Mouse (Mus musculus) 416B (cell line): ENCODE measurements around the gene Mogs.

Experiments
- DNase-seq: peaks from one replicate; pipeline ENCODE4 v3.0.0; 2011; ENCODE audit warnings: low read depth

Gene Mogs

GRCm38 (mm10) chr6:83115011-83115671 is at the start of gene Mogs:
Mogs (plus strand) TSS chr6:83115496.
- DNase-seq = peak; percentile 91

DNA sequence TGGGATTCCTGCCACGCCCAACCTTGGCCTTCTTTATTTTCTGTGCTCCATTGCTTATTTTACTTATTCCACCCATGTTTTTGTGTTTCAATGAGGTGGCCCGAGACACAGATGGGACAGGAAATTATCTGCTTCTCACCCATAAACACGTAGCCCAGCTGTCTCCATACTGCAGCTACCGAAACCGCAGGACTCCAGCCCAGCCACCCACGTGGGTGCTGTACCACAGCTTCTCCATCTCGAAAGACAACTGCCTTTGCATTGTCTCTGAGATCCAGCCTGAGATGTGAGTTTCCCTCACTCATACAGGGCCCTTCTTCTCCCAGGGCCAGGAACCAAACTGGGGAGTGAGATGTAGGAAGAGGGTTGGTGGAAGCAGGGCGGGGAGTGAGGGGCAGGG is 49.3 kb upstream of the Mogs start:
- no peak for DNase-seq

DNA sequence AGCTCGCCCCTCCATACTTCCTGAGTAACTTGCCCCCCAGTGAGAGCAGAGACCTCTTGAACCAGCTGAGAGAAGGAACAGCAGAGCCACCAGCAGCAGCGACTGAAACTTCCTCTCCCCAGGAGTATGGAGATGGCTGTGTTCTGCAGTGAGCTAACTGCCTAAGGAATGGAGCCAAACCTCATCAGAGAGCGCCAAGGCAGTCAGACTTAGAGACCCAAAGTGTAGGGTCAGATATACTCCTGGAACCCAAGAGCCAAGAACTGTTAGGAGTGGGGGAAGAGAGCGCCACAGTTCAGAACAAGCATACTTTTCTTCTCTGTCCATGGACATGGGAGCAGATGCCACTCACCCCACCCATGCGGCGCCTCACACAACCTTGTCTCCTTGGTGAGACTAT is 48.9 kb upstream of the Mogs start:
- DNase-seq = no peak

DNA sequence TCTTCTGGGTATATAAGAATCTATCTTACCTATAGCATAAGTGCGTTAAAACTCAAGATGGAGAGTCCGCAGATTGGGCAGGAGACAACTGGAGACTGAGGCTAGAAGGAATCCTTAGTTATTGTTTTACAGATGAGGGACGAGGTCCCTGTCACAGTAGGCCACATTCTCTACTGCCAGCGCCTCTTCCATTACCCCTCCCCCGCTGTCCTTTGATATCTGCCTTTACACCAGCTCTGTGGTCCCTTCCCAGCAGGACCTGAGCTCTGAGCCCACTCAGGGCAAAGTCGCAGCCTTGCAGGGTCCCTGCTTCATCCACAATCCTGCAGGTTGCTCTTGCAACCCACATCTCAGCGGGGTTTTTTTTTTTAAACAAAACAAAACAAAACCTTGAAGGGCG is 47.1 kb upstream of the Mogs start:
- DNase-seq = no peak

DNA sequence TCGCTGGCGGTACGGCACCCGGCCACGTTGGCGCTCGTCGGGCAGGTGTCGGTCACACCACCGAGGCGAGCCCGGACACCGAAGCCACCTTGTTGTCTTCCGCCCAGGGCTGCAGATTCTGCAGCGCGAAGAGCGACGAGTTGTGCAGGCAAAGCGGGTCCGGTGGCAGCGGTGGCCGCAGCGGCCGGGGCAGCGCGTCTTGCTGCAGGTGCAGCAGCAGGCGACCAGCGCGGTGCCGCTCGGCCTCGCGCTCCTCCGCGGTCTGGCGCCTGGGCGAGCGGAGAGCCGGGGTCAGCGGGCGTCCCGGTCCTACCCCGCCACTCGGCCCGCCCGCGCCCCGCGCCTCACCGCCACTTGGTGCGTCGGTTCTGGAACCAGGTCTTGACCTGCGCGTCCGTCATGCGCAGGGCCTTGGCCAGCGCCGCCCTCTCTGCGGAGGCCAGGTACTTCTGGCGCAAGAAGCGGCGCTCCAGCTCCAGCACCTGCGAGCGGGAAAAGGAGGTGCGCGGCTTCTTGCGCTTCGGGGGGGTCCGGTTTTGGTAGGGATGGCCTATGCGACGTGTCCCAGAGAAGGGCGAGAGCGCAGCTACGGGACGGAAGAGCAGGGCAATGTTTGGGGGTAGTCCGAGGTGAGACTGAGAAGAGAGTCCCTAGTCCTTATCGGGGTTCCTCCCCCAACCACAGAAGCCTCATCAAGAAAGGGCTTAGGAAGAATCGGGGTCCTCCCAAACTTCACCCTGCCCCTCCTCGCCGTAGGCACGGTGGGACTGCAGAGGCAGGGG is 46.4 kb upstream of the Mogs start:
- no peak for DNase-seq

DNA sequence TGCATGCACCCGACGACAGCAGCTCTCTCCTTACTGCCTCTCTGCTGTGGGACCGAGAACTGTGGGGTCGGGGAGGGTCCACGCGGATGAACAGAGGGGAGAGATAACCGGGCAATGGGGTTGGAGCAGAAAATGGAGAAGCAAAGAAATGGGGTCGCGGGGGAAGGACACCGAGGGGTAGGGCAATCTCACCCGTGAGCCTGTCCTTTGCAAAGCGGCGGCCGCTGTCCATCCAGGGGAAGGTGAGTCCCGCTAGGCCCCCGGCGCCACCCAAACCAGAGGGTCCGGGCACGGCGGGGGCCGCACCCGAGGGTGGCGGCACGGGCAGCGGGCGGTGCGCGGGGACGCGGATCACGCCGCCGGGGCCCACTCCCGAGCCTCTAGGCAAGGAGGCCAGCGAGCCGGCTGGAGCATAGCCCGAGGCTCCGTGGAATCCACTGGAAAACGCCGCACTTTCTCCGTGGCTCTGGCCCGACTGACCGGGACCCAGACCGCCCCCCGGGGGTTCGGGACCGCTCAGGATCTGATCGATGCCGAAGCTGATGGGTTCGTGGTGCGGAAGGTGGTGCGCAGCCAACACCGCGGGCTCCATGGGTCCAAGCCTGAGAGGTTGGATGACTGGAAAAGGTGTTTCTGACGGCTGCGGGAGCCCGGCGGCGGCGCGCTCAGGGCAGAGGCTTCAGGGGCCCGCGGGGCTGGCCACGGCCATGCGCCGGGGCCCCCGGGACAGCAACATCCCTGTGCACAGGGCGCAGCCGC is 45.6 kb upstream of the Mogs start:
- no peak for DNase-seq

- no peak for DNase-seq
These were observed 45.2 kb upstream of the Mogs start, which contains the start of gene Tlx2 for GRCm38 (mm10) chr6:83070247-83070310. Tlx2 (minus strand) TSS chr6:83070293.

DNA sequence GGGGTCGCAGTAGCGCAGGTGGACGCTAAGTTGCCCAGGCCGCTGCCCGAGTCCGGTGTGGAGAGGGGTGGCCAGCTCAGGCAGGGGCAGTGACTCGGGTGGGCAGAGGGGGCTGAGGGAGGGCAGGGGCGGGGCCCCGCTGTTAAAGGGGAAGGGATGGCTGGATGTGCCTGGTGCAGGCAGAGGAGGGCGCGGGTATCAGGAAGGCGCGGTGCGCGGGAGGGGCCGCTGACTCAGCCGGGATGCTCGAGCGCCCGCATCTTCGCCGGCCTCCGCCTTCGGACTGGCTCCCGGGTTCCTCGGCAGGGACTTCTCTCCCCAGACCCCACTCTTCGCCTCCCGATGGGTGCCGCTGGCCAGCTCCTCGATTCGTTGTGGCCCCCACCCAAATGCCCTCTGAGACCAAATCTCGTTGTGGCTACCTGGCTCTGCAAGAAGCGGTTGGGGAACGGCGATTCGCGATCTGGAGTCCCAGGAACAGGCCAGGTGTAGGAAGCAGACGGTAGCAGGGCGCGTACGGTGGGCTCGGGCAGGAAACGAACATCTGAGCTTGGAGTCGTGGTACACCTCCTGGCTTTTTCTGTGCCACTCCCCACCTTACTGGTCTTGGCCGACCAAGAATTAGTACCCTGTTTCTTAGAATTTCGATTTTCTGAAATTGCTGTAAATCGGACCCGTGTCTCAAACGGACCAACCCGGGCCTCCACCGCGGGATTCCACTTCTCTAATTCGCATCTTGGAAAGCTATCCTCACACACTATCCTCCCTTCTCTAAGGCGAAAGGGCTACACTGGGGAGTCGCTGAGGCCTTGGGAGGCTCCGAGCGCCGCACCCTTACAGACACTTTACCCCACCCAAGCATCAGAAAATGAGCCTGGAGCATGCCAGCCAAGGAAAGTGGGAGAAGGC is 44.7 kb upstream of the Mogs start:
- DNase-seq = no peak

DNA sequence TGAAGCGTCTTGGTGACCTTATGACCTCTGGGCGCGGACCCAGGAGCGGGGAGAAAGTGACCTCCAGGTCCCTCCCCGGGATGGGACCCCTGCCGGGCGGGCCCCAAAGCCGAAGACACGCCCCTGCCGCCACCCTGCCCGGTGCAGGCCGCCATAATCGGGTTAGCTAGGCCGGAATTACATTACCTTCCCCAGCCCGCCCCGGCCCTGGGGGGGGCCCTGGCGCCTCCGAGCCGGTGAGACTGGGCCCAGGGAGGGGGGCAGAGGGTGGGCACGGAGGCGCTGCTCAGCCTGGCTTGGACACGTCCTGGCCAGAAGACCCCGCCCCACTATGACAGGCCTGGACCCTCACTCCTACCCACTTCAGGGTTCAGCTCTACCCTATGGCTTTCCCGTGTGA is 44.1 kb upstream of the Mogs start:
- no peak for DNase-seq

GRCm38 (mm10) chr6:83074979-83075378 is 40.3 kb upstream of the Mogs start:
- peak; percentile 72 for DNase-seq

DNA sequence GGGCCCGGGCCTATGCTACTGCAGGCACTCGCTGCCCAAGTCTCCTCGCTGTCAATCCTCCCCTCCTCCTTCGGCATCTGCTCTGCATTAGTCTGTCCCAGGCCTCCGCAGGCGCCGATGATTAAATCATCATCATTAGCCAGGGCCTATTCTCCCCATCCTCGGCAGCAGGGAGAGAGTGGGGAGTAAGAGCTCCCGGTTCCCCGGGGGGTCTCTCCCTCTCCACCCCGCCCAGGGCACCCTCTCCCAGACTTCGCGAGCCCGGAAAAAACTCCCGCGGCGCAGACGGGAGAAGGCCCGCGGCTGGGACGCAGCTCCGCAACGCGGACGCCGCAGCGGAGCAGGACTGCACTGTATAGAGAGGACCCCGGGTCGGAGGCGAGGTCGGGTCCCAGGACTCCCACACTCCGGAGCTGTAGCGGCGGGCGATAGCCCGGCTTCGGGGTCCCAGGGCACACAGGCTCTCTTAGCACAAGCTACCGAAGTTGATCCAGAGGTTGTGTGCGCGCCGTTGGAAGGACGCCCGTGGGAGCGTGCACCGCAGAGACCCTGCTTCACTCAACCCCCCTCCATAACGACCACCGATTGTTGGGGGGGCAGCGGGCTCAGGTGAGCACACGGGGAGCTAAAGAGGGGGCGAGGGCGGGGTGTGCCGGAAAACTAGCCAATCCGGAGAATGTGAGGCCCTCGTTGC is 37.5 kb upstream of the Mogs start, which contains the start of gene Pcgf1:
TSS of gene Pcgf1 (plus strand) at position 240 of the 694 bp plus-strand sequence.
- peak; percentile 31 for DNase-seq

GRCm38 (mm10) chr6:83078324-83078858 is 36.9 kb upstream of the Mogs start:
- DNase-seq = peak; percentile 97

GRCm38 (mm10) chr6:83080210-83080609 is 35.1 kb upstream of the Mogs start:
- DNase-seq = no peak

GRCm38 (mm10) chr6:83083497-83083896 is 31.8 kb upstream of the Mogs start:
- DNase-seq = no peak

GRCm38 (mm10) chr6:83084477-83084876 is 30.8 kb upstream of the Mogs start:
- no peak for DNase-seq

- no peak for DNase-seq
These were observed 28.9 kb upstream of the Mogs start, which contains the start of gene Lbx2 for GRCm38 (mm10) chr6:83086121-83087035. Lbx2 (plus strand) TSS chr6:83086367.

GRCm38 (mm10) chr6:83087205-83087925 is 27.9 kb upstream of the Mogs start:
- DNase-seq = no peak

DNA sequence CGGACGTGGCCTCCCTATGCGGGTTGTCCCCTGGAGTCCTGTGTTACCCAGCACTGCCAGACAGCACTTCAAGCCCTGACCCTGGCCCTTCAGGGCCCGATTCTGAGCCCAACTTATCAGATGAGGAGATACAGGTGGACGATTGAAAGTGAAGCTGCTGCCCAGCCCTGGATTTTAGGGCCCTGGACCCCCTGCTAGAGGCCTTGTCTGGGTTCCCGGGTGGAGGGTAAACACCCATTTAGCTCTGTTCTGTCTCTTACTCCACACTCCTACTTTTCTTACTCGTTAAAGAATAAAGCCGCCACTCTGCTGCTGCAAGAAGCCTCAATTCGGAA is 27.4 kb upstream of the Mogs start:
- DNase-seq = no peak

DNA sequence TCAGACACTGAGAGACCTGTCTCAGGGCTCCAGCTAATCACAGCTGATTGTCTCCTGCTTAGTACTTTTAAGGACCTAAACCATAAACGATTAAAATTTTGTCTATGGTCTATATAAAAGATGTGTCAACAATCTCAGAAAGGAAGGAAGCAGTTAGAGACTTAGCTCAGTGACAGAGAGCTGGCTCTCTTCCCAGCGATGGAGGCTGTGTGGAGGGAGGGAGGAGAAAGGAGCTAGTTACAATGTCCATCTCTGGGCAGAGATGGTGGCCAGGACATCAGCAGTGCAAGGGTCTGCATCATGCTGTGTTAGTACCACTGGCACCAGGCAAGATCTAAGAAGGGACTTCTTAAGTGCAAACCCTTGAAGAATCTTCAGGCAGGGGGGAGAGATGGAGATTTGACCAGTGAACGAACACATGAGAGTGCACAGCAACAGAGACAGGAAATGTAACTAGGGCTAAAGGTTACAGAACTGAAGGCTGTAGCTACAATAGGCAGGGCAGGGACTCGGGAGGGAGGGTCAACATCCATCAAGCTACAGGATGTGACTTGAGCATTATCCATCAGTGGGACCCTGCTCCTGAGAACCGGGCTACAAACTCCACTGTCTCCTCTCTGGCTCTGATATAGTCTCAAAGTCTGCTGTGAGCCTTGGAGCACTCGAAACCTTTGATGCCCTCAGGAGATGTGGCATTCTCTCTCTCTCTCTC is 22.7 kb upstream of the Mogs start:
- DNase-seq = peak; percentile 26
